9 mouse cellular contexts compared by ENCODE assay signal in genomic region chr2:72365930-72366329, GRCm38 (mm10).
DNase-seq lines count a peak whose midpoint lies in the region; ATAC-seq and TF ChIP-seq lines count a peak whose summit lies in the region.
"Had no signal": no experiment of that assay in that cellular context is flagged by ENCODE, and none has a peak within 500 bp of the region (broad histone marks: within the 10 kb centered on the region; RNA-seq: fewer than 3 reads in every experiment).

No protein-coding gene starts in this region.

- peaks cover 5% of the 10 kb centered on the region for H3K4me1 ChIP-seq in intestine, postnatal 0 days (replicated peaks; ENCODE audit: control insufficient read depth, insufficient read depth, low read length)
- H3K4me1 ChIP-seq in small intestine, adult 2 months (ENCODE audit: control insufficient read depth, insufficient read depth, insufficient read length, low read length): peaks cover 5% of the 10 kb centered on the region; the same call in 1 of the 2 replicates

- peak overlapping the region; percentile 43 for H3K4me2 ChIP-seq in intestine, postnatal 0 days (replicated peaks; ENCODE audit: low read depth)
- H3K4me2 ChIP-seq: liver, embryonic 13.5 days had no signal

- no peak overlapping the region for H3K27ac ChIP-seq in intestine, postnatal 0 days (ENCODE audit: low read depth, low read length)
- peak overlapping the region; percentile 23 for H3K27ac ChIP-seq in small intestine, adult 2 months (ENCODE audit: insufficient read depth, low read depth, low read length)
- H3K27ac ChIP-seq: liver, embryonic 13.5 days had no signal

- no peaks in the 10 kb centered on the region for H3K9me3 ChIP-seq in intestine, postnatal 0 days (ENCODE audit: control insufficient read depth)
- H3K9me3 ChIP-seq: liver, embryonic 13.5 days had no signal

- no peak overlapping the region for H3K4me3 ChIP-seq in intestine, postnatal 0 days (ENCODE audit: low read depth, low read length)
- H3K4me3 ChIP-seq in small intestine, adult 2 months (ENCODE audit: low read depth, low read length): no peak overlapping the region
- H3K4me3 ChIP-seq: liver, embryonic 13.5 days had no signal

- ATAC-seq in intestine, postnatal 0 days: peak; percentile 43; the same call in 1 of the 2 replicates

- WGBS in intestine, postnatal 0 days: 15% methylated on average over 7 of the region's 7 CpGs
- 26% methylated on average over 7 of the region's 7 CpGs for WGBS in small intestine, adult 2 months

- no peak overlapping the region for H3K9ac ChIP-seq in intestine, postnatal 0 days (ENCODE audit: low read depth, low read length)
- H3K9ac ChIP-seq: liver, embryonic 13.5 days had no signal

- H3K27me3 ChIP-seq in intestine, postnatal 0 days (replicated peaks; ENCODE audit: control insufficient read depth, insufficient read depth, low read length): no peaks in the 10 kb centered on the region
- H3K27me3 ChIP-seq in small intestine, adult 2 months (ENCODE audit: control insufficient read depth, insufficient read depth, low read length): no peaks in the 10 kb centered on the region
- H3K27me3 ChIP-seq: liver, embryonic 13.5 days had no signal

- intact Hi-C loops in gastrocnemius, postnatal 14 days (cut with DNase I; ENCODE audit: low total_unique reads): no loop called here
- intact Hi-C loops in left cerebral cortex, postnatal 25 days (cut with DNase I): no loop called here

- TF ChIP-seq CTCF in intestine, postnatal 0 days (IDR thresholded peaks at IDR 0.05; ENCODE audit: low read depth): no peak
- TF ChIP-seq CTCF in small intestine, adult 2 months (IDR thresholded peaks at IDR 0.05; ENCODE audit: extremely low read depth, insufficient read length, insufficient replicate concordance, low read depth, low read length): no peak

- peaks cover 5% of the 10 kb centered on the region; the same call in 1 of the 2 replicates for H3K36me3 ChIP-seq in intestine, postnatal 0 days (ENCODE audit: control insufficient read depth, insufficient read depth)
- peaks cover 5% of the 10 kb centered on the region; the same call in 1 of the 2 replicates for H3K36me3 ChIP-seq in small intestine, adult 2 months (ENCODE audit: control insufficient read depth, insufficient read depth, low read length)

- DNase-seq in layer of hippocampus, adult 11-12 months (ENCODE audit: low spot score): peak; percentile 22
- DNase-seq in layer of hippocampus, postnatal 10 days (ENCODE audit: low spot score in 2 of 2): no peak
- peak; percentile 42 for DNase-seq in gastrocnemius, postnatal 14 days
- DNase-seq in cerebellum, adult 18-20 months: no peak
- no peak for DNase-seq in ovary, postnatal 36 days (ENCODE audit: low spot score)
- no peak for DNase-seq in left cerebral cortex, postnatal 25 days (ENCODE audit: low spot score in 2 of 2)
- DNase-seq: liver, embryonic 13.5 days had no signal

- TF ChIP-seq POLR2A in small intestine, adult 2 months (IDR thresholded peaks at IDR 0.05; ENCODE audit: low read depth, low read length): no peak

Comparison
In these comparisons a context has a peak if more than half of its experiments do, and no peak if none do; other contexts are left out.
1. DNase-seq: peak in layer of hippocampus, adult 11-12 months (single experiment) and gastrocnemius, postnatal 14 days (single experiment); none in layer of hippocampus, postnatal 10 days (0 of 2), cerebellum, adult 18-20 months (0 of 2), ovary, postnatal 36 days (single experiment) and left cerebral cortex, postnatal 25 days (0 of 2).